Mouse (Mus musculus): ENCODE results near the gene Mdfi.

Mdfi gene

GRCm38 (mm10) chr17:47765986-47766385 is 68.5 kb downstream of the Mdfi start:
- no peak for DNase-seq (ENCODE audit: low spot score)
